Mouse (Mus musculus): ENCODE measurements at regions not wholly inside any gene's neighbourhood (a gene's known extent, or its start where the extent isn't known, plus 50 kb on each side); places are given as distances from the start of the nearest gene placed in this dataset.

DNA sequence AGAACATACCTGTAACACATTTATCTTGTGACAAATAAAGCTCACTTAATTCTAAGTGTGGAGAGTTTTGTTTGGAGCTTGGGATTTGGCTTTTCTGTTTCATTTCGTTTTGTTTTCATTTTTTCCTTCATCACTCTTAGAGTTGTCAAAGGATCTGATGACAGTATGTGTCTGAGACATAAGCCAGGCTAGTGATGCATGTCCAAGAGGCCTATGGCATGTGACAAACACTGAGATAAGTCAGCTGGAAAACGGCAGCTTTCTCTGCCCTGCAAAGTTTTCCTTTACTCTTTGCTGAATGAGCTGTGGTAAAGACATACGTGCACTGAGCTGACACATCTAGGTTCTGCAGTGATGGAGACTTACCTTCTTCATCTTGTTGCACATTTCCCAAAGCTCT lies 58.3 kb upstream of the Nampt start:
- Histone ChIP-seq H3K27me3 (ENCODE audit: insufficient read depth, low read length) (0 out of 2 replicates have a peak, but pooled peaks cover 2% of the 10 kb centered on the region), H3K4me3 (ENCODE audit: low read depth, low read length) (no peak overlapping the region), H3K9me3 (replicated peaks) (no peaks in the 10 kb centered on the region), H3K36me3 (replicated peaks) (no peaks in the 10 kb centered on the region), H3K4me1 (ENCODE audit: insufficient read depth, low read depth, low read length) (no peaks in the 10 kb centered on the region)
- DNase-seq (ENCODE audit: low spot score) (no peak), ATAC-seq (ENCODE audit: extremely low read depth, insufficient number of reproducible peaks, low FRiP score, poor library complexity, severe bottlenecking) (no peak)
- TF ChIP-seq CTCF (IDR thresholded peaks at IDR 0.05; ENCODE audit: low read depth, low read length) = no peak
- no peak for TF ChIP-seq GATA1 (IDR thresholded peaks at IDR 0.05; ENCODE audit: borderline replicate concordance, low read length)
- TF ChIP-seq TAL1 (conservative IDR thresholded peaks at IDR 0.05; ENCODE audit: low read depth, low read length) = no peak
- no peak for TF ChIP-seq POLR2AphosphoS5 (IDR thresholded peaks at IDR 0.05; ENCODE audit: insufficient replicate concordance, low read depth, low read length)
- TF ChIP-seq GATA2 (IDR thresholded peaks at IDR 0.05; ENCODE audit: borderline replicate concordance, low read depth, low read length) = no peak

DNA sequence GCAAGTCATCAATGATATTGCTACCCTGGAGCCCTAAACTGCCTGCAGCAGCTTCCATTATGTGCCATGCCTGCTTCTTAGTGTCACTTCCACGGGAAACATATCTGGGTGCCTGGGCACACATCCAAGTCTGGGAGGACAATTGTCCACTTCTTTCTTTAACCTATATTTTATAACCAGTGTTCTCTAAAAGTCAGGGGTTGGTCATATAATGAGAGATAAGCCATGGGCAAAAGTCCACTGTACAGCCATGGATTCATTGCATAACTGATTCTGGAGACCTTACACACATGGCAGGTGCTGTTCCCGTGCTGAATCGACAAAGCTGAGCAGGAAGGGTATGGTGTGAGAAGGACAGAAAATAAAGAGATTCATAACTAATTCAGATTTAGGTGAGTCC lies 55.1 kb upstream of the Nampt start:
- Histone ChIP-seq H3K27me3 (ENCODE audit: insufficient read depth, low read length) (0 out of 2 replicates have a peak, but pooled peaks cover 2% of the 10 kb centered on the region), H3K4me1 (ENCODE audit: insufficient read depth, low read depth, low read length) (no peaks in the 10 kb centered on the region), H3K36me3 (replicated peaks) (no peaks in the 10 kb centered on the region), H3K4me3 (ENCODE audit: low read depth, low read length) (no peak overlapping the region), H3K9me3 (replicated peaks) (no peaks in the 10 kb centered on the region)
- ATAC-seq (ENCODE audit: extremely low read depth, insufficient number of reproducible peaks, low FRiP score, poor library complexity, severe bottlenecking) (no peak), DNase-seq (ENCODE audit: low spot score) (no peak)
- no peak for TF ChIP-seq POLR2AphosphoS5 (IDR thresholded peaks at IDR 0.05; ENCODE audit: insufficient replicate concordance, low read depth, low read length)
- no peak for TF ChIP-seq CTCF (IDR thresholded peaks at IDR 0.05; ENCODE audit: low read depth, low read length)
- TF ChIP-seq GATA2 (IDR thresholded peaks at IDR 0.05; ENCODE audit: borderline replicate concordance, low read depth, low read length) = no peak
- no peak for TF ChIP-seq GATA1 (IDR thresholded peaks at IDR 0.05; ENCODE audit: borderline replicate concordance, low read length)
- TF ChIP-seq TAL1 (conservative IDR thresholded peaks at IDR 0.05; ENCODE audit: low read depth, low read length) = no peak

DNA sequence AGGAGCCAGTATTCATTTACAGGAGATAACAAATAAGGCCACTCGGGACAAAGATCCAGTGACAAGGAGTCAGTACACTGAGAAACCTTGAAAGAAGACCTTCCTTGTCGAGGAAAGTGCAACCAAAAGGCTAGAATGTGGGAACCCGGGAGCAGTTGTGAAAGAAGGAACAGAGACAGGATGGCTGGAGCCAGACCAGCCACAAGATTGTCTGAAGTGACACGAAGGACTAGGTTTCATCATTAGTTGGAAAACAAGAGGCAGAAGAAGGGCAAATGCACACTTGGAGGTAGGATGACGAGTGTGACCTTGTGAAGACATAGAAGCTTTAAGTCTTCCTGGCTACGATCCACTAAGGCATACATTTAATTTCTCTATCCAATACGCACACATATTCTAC lies 54.6 kb upstream of the Nampt start:
- ATAC-seq (ENCODE audit: extremely low read depth, insufficient number of reproducible peaks, low FRiP score, poor library complexity, severe bottlenecking) = no peak
- DNase-seq (ENCODE audit: low spot score) = no peak
- H3K4me1 ChIP-seq (ENCODE audit: insufficient read depth, low read depth, low read length) = no peaks in the 10 kb centered on the region
- H3K9me3 ChIP-seq (replicated peaks) = no peaks in the 10 kb centered on the region
- 0 out of 2 replicates have a peak, but pooled peaks cover 2% of the 10 kb centered on the region for H3K27me3 ChIP-seq (ENCODE audit: insufficient read depth, low read length)
- no peak overlapping the region for H3K4me3 ChIP-seq (ENCODE audit: low read depth, low read length)
- no peaks in the 10 kb centered on the region for H3K36me3 ChIP-seq (replicated peaks)
- TF ChIP-seq TAL1 (conservative IDR thresholded peaks at IDR 0.05; ENCODE audit: low read depth, low read length) = no peak

DNA sequence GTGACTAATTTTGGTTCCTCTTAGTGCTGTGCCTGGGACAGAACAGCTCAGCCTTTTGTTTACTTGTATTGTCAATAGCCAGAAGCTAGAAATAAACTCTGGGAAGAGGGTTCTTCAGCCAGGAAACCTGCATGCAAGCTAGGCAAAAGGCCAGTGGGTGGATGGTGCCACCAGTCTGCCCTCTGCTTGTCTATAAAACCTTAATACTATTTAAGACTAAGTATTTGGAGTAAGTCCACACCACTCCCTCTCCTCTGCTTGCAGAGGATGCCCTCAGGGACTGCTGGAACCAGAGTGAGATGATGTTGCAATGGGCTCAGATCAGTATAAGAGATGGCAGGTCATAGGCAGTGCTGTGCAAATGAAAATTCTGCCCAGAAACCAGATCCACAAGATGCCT lies 53.5 kb upstream of the Nampt start:
- H3K36me3 ChIP-seq (replicated peaks) = no peaks in the 10 kb centered on the region
- DNase-seq (ENCODE audit: low spot score) = no peak
- no peak overlapping the region for H3K4me3 ChIP-seq (ENCODE audit: low read depth, low read length)
- H3K27me3 ChIP-seq (ENCODE audit: insufficient read depth, low read length) = 0 out of 2 replicates have a peak, but pooled peaks cover 2% of the 10 kb centered on the region
- H3K4me1 ChIP-seq (ENCODE audit: insufficient read depth, low read depth, low read length) = no peaks in the 10 kb centered on the region
- H3K9me3 ChIP-seq (replicated peaks) = no peaks in the 10 kb centered on the region
- TF ChIP-seq GATA2 (IDR thresholded peaks at IDR 0.05; ENCODE audit: borderline replicate concordance, low read depth, low read length) (no peak), POLR2AphosphoS5 (IDR thresholded peaks at IDR 0.05; ENCODE audit: insufficient replicate concordance, low read depth, low read length) (no peak), CTCF (IDR thresholded peaks at IDR 0.05; ENCODE audit: low read depth, low read length) (no peak), GATA1 (IDR thresholded peaks at IDR 0.05; ENCODE audit: borderline replicate concordance, low read length) (no peak), TAL1 (conservative IDR thresholded peaks at IDR 0.05; ENCODE audit: low read depth, low read length) (no peak)
- no peak for ATAC-seq (ENCODE audit: extremely low read depth, insufficient number of reproducible peaks, low FRiP score, poor library complexity, severe bottlenecking)

DNA sequence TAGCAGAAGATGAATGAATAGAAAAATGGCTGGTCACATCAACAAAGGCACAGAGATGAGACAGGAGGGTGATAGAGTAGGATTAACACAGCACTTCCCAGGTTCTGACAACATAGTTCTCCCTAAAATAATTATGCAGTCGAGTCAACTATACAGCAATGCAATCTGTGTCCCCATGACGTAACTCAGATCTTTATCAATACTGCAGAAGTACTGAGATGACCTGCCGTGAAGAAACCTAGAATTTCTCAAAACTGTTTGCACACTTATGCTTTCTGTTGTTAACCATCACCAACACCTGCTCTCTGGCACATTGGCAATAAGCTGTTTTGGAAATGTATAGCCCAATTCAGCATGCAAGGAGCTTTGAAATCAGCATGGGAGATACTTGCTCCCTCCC lies 52.8 kb upstream of the Nampt start:
- TF ChIP-seq POLR2AphosphoS5 (IDR thresholded peaks at IDR 0.05; ENCODE audit: insufficient replicate concordance, low read depth, low read length) (no peak), GATA1 (IDR thresholded peaks at IDR 0.05; ENCODE audit: borderline replicate concordance, low read length) (no peak), CTCF (IDR thresholded peaks at IDR 0.05; ENCODE audit: low read depth, low read length) (no peak), GATA2 (IDR thresholded peaks at IDR 0.05; ENCODE audit: borderline replicate concordance, low read depth, low read length) (no peak), TAL1 (conservative IDR thresholded peaks at IDR 0.05; ENCODE audit: low read depth, low read length) (no peak)
- no peak overlapping the region for H3K4me3 ChIP-seq (ENCODE audit: low read depth, low read length)

DNA sequence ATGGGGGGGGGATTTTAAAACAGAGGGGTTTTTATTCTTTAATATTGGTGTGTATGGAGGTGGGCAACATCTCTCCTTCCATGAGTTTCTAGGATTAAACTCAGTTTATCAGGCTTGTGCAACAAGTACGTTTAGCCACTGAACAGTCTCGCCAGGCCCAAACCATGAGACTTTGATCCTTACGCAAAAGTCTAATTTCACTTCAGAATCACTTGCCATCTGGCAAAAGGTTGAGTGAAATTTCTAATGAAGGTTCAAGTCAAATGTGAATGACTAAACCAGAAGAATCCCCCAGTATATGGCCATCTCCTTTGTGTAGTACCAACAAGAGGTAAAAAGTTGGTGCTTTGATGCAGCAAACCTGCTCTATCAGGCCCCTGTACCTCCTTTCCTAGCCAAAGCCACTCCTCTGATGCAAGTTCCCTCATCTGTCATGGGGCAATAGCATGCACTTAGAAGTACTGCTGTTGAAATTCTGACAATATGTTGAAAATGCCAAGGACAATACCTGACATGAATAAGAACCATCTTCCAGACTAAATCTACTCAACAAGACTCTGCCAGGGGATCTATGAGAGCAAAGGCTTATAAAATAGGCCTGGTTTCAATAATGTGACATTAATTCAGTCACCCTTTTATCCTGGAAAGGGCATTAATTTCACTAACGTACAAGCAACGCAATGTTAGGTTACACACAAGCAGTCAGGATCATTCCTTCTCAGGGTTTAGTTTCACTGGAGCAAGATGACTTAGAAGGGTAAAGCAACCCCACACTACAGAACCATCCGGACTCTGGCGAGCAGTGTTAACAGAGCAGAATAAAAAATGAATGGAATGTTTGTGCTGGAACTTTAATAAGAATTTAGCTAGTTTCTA lies 51.9 kb upstream of the Nampt start:
- no peaks in the 10 kb centered on the region for H3K4me1 ChIP-seq (ENCODE audit: insufficient read depth, low read depth, low read length)
- H3K36me3 ChIP-seq (replicated peaks) = no peaks in the 10 kb centered on the region
- TF ChIP-seq GATA1 (IDR thresholded peaks at IDR 0.05; ENCODE audit: borderline replicate concordance, low read length) = no peak
- TF ChIP-seq CTCF (IDR thresholded peaks at IDR 0.05; ENCODE audit: low read depth, low read length) = no peak
- TF ChIP-seq POLR2AphosphoS5 (IDR thresholded peaks at IDR 0.05; ENCODE audit: insufficient replicate concordance, low read depth, low read length) = no peak
- no peak for TF ChIP-seq TAL1 (conservative IDR thresholded peaks at IDR 0.05; ENCODE audit: low read depth, low read length)
- no peak for TF ChIP-seq GATA2 (IDR thresholded peaks at IDR 0.05; ENCODE audit: borderline replicate concordance, low read depth, low read length)
- no peaks in the 10 kb centered on the region for H3K9me3 ChIP-seq (replicated peaks)
- peaks cover 2% of the 10 kb centered on the region; the same call in 1 of the 2 replicates for H3K27me3 ChIP-seq (ENCODE audit: insufficient read depth, low read length)
- no peak for DNase-seq (ENCODE audit: low spot score)
- ATAC-seq (ENCODE audit: extremely low read depth, insufficient number of reproducible peaks, low FRiP score, poor library complexity, severe bottlenecking) = no peak
- no peak overlapping the region for H3K4me3 ChIP-seq (ENCODE audit: low read depth, low read length)

More for the DNA sequence above, 52.8 kb upstream of the Nampt start:
- ATAC-seq (ENCODE audit: extremely low read depth, insufficient number of reproducible peaks, low FRiP score, poor library complexity, severe bottlenecking) = no peak
- DNase-seq (ENCODE audit: low spot score) = no peak
- Histone ChIP-seq H3K27me3 (ENCODE audit: insufficient read depth, low read length) (0 out of 2 replicates have a peak, but pooled peaks cover 2% of the 10 kb centered on the region), H3K9me3 (replicated peaks) (no peaks in the 10 kb centered on the region), H3K4me1 (ENCODE audit: insufficient read depth, low read depth, low read length) (no peaks in the 10 kb centered on the region), H3K36me3 (replicated peaks) (no peaks in the 10 kb centered on the region)
